Mouse (Mus musculus) left cerebral cortex, postnatal 25 days (tissue): Measurements from ENCODE around the gene Vmn1r12. TPM values are rescaled to one million over a fixed set of nuclear protein-coding genes. Genes with fewer than 3 reads are reported as not detected.
"Not testable (repeated sequence)": the region's sequence is repeated elsewhere in the genome, so short reads cannot be mapped to it uniquely, and the experiment has no call there.

Experiments
- DNase-seq, 2 experiments: peaks; one replicate each; pipeline ENCODE4 v3.0.0; 2022; ENCODE audit warnings: low spot score in 2 of 2, mixed read lengths in 1 of 2
- intact Hi-C: fragments of 180-260 bp; cut with DNase I; formaldehyde crosslinking; loops from one replicate; pipeline ENCODE4 v1.15.1; 2025
- total RNA-seq, 2 experiments: library from RNA; stranded (reverse); gene quantifications; 2 replicates each; pipeline ENCODE4 v1.2.3; 2021

Vmn1r12 gene
- total RNA-seq = not detected

DNA sequence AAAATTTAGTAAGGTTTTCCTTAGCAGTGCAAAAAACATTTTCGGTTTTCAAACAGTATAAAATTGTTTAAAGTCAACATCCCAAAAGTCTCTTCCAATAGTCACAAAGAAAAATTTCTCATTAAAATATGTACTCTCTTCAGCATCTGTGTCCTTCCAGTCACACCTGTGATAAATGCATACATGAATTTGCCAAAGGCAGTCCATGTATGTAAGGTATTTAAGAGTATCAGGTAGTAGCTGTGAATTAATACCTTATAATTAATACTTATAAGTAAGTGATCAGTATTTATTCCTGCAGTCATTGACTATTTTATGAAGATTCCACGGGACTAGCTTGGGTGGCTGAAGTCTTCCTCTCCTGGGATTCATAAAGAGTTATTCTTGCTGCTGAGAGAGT lies at the start of gene Vmn1r12:
TSS of gene Vmn1r12 (plus strand) at position 301 of the 400 bp plus-strand sequence.
- intact Hi-C loops = no loop called here
- DNase-seq = no peak

DNA sequence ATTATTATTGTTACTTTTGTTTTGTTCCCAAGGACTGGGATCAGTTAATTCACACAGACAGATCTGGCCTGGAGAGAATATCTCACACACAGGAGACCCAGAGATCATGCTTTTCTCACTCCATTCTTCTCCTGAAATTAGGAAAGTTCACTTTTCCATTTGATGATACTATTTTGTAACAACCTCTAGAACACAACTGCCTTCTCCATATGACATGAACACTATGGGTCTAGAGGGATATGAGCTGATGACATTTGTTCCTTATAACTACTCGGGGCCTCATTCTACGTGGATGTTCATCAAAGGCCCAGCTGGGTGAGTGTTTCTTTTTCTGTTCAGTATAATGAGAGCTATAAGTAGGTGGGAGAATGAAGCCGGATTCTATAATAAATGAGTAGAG lies 47.6 kb upstream of the Vmn1r12 start, which contains the start of gene Vmn1r10:
TSS of gene Vmn1r10 (plus strand) at position 301 of the 400 bp plus-strand sequence.
- intact Hi-C loops = no loop called here
- no peak for DNase-seq

DNA sequence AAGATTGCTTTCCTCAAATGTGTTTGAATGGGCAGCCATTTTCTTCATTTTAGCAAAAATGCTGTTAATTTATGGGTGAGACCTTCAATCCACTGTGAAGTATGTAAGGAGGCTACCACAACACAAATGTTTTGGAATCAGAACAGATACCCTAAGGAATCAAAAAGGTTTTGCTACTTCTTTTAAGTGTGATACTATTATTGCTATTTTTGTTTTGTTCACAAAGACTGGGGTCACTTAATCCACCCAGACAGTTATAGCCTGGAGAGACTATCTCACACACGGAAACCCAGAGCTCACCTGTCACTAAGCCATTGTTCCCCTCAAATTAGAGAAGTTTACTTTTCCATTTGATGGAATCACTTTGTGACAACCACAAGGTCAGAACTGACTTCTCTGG lies 23.6 kb upstream of the Vmn1r12 start, which contains the start of gene Vmn1r11:
TSS of gene Vmn1r11 (plus strand) at position 301 of the 400 bp plus-strand sequence.
- no peak for DNase-seq
- intact Hi-C loops = no loop called here

DNA sequence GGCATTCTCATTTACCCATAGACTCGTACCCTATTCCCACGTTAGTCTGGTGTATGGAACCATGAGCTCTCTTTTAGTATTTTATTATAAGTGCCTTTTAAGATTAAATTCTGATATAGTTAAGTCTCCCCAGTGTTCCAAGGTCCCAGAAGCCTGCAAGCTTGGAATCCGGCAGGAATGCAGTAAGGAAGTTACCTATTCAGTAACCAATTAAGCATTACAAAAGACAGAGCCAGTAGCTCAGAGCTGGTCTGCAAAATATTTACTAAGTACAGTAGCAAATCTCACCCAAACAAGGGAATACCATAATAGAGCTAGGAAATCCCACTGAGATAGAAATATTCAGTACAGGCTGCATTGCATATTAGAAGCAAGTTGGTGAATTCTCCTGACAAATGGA lies 33.3 kb downstream of the Vmn1r12 start:
- intact Hi-C loops, DNase-seq: not testable (repeated sequence)

DNA sequence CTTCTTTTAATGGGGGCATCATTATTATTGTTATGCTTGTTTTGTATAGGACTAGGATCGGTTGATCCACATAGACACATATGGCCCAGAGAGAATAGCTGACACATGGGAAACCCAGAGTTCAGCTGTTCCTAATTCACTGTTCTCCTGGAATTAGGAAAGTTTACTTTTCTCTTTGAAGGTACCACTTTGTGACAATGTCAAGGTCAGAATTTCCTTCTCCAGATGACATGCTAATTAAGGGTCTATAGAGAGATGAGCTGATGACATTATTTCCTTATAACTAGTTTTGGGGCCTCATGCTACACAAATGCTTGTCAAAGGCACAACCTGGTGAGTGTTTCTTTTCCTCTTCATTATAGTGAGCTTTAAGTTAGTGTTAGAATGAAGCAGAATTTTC lies 46.3 kb downstream of the Vmn1r12 start, which contains the start of gene Vmn1r13:
TSS of gene Vmn1r13 (plus strand) at position 301 of the 400 bp plus-strand sequence.
- DNase-seq, intact Hi-C loops: not testable (repeated sequence)

Other genes with a start within 250 kb of the Vmn1r12 start
- gene Nt5c3, start 233.0 kb upstream of the Vmn1r12 start, total RNA-seq = 10 to 100 TPM; 50.9 to 51.7 TPM
- gene Vmn1r4, start 232.9 kb upstream of the Vmn1r12 start, total RNA-seq = under 1 TPM; 0.46 to 0.48 TPM
- not detected for gene Vmn1r5, start 186.6 kb upstream of the Vmn1r12 start, total RNA-seq
- gene Vmn1r6, start 159.7 kb upstream of the Vmn1r12 start, total RNA-seq = not detected
- gene Vmn1r7, start 131.6 kb upstream of the Vmn1r12 start, total RNA-seq = not detected
- not detected for gene Vmn1r8, start 124.6 kb upstream of the Vmn1r12 start, total RNA-seq
- not detected for gene Vmn1r9, start 90.1 kb upstream of the Vmn1r12 start, total RNA-seq
- gene Vmn1r10, start 47.5 kb upstream of the Vmn1r12 start, total RNA-seq = not detected
- gene Vmn1r11, start 23.5 kb upstream of the Vmn1r12 start, total RNA-seq = not detected
- gene Vmn1r13, start 46.4 kb downstream of the Vmn1r12 start, total RNA-seq = not detected
- gene Vmn1r14, start 74.8 kb downstream of the Vmn1r12 start, total RNA-seq = not detected
- gene Vmn1r15, start 101.0 kb downstream of the Vmn1r12 start, total RNA-seq = not detected
- gene Vmn1r16, start 172.6 kb downstream of the Vmn1r12 start, total RNA-seq = not detected
- gene Vmn1r17, start 206.8 kb downstream of the Vmn1r12 start, total RNA-seq = not detected
- under 1 TPM in 1 of 2 experiments, not detected in 1; 0.05 TPM for gene Vmn1r18, start 238.9 kb downstream of the Vmn1r12 start, total RNA-seq
- not detected for gene Vmn1r19, start 246.9 kb downstream of the Vmn1r12 start, total RNA-seq